9 mouse cellular contexts compared by ENCODE assay signal in genomic region chr10:45473143-45473484, GRCm38 (mm10). TPM values are rescaled to one million over a fixed set of nuclear protein-coding genes. Genes with fewer than 3 reads are reported as not detected.
A peak's percentile ranks its signal among the peaks of the same experiment; 100 is the strongest.
DNase-seq lines count a peak whose midpoint lies in the region; ATAC-seq lines count a peak whose summit lies in the region.
"Had no signal": no experiment of that assay in that cellular context is flagged by ENCODE, and none has a peak within 500 bp of the region (broad histone marks: within the 10 kb centered on the region; RNA-seq: fewer than 3 reads in every experiment).

No protein-coding gene starts in this region.

- peak overlapping the region; percentile 48 for H3K4me3 ChIP-seq in forebrain, embryonic 10.5 days
- H3K4me3 ChIP-seq in forebrain, embryonic 15.5 days: no peak overlapping the region
- H3K4me3 ChIP-seq in megakaryocyte, embryonic 14.5 days (replicated peaks): peak overlapping the region; percentile 94
- H3K4me3 ChIP-seq in limb, embryonic 10.5 days: peak overlapping the region; percentile 52
- H3K4me3 ChIP-seq in neural tube, embryonic 12.5 days: no peak overlapping the region; the same call in 1 of the 2 replicates
- H3K4me3 ChIP-seq in kidney, embryonic 14.5 days (ENCODE audit: low read length): no peak overlapping the region

- no peaks in the 10 kb centered on the region for H3K9me3 ChIP-seq in forebrain, embryonic 10.5 days
- no peaks in the 10 kb centered on the region for H3K9me3 ChIP-seq in forebrain, embryonic 15.5 days
- H3K9me3 ChIP-seq in megakaryocyte, embryonic 14.5 days: no peaks in the 10 kb centered on the region
- H3K9me3 ChIP-seq in limb, embryonic 10.5 days (replicated peaks): no peaks in the 10 kb centered on the region
- H3K9me3 ChIP-seq in neural tube, embryonic 12.5 days: no peaks in the 10 kb centered on the region
- H3K9me3 ChIP-seq in kidney, embryonic 14.5 days (ENCODE audit: control insufficient read depth, low read length): no peaks in the 10 kb centered on the region

- H3K36me3 ChIP-seq in forebrain, embryonic 10.5 days (replicated peaks): peaks cover 2% of the 10 kb centered on the region; the same call in 1 of the 2 replicates
- H3K36me3 ChIP-seq in forebrain, embryonic 15.5 days: no peaks in the 10 kb centered on the region
- H3K36me3 ChIP-seq in megakaryocyte, embryonic 14.5 days (replicated peaks; ENCODE audit: low read length): no peaks in the 10 kb centered on the region
- H3K36me3 ChIP-seq in limb, embryonic 10.5 days: no peaks in the 10 kb centered on the region
- no peaks in the 10 kb centered on the region for H3K36me3 ChIP-seq in neural tube, embryonic 12.5 days
- H3K36me3 ChIP-seq in kidney, embryonic 14.5 days (ENCODE audit: control insufficient read depth, insufficient read depth, low read length): no peaks in the 10 kb centered on the region

- ATAC-seq in forebrain, embryonic 15.5 days (replicated peaks): no peak
- no peak for ATAC-seq in megakaryocyte, adult 5-6 weeks (ENCODE audit: poor library complexity, severe bottlenecking)
- no peak for ATAC-seq in neural tube, embryonic 12.5 days (ENCODE audit: low FRiP score, low read depth)
- ATAC-seq in kidney, embryonic 14.5 days (ENCODE audit: low FRiP score, low TSS enrichment): no peak

- no peak overlapping the region for H3K9ac ChIP-seq in forebrain, embryonic 15.5 days (replicated peaks)
- H3K9ac ChIP-seq in neural tube, embryonic 12.5 days: no peak overlapping the region
- H3K9ac ChIP-seq in kidney, embryonic 14.5 days (ENCODE audit: low read depth, low read length): no peak overlapping the region

- H3K27me3 ChIP-seq in forebrain, embryonic 10.5 days (ENCODE audit: poor library complexity, severe bottlenecking): no peaks in the 10 kb centered on the region
- H3K27me3 ChIP-seq in forebrain, embryonic 15.5 days: peaks cover 36% of the 10 kb centered on the region
- no peaks in the 10 kb centered on the region for H3K27me3 ChIP-seq in megakaryocyte, embryonic 14.5 days (replicated peaks)
- H3K27me3 ChIP-seq in limb, embryonic 10.5 days (ENCODE audit: low read depth, poor library complexity, severe bottlenecking): no peaks in the 10 kb centered on the region
- 0 out of 2 replicates have a peak, but pooled peaks cover 7% of the 10 kb centered on the region for H3K27me3 ChIP-seq in neural tube, embryonic 12.5 days (replicated peaks)
- H3K27me3 ChIP-seq in kidney, embryonic 14.5 days (ENCODE audit: control insufficient read depth, insufficient read depth, low read length): peaks cover 30% of the 10 kb centered on the region

- H3K4me1 ChIP-seq in forebrain, embryonic 10.5 days: peaks cover 59% of the 10 kb centered on the region
- H3K4me1 ChIP-seq in forebrain, embryonic 15.5 days: peaks cover 17% of the 10 kb centered on the region
- peaks cover 24% of the 10 kb centered on the region for H3K4me1 ChIP-seq in megakaryocyte, embryonic 14.5 days
- H3K4me1 ChIP-seq in limb, embryonic 10.5 days: peaks cover 39% of the 10 kb centered on the region
- H3K4me1 ChIP-seq in neural tube, embryonic 12.5 days: peaks cover 14% of the 10 kb centered on the region
- H3K4me1 ChIP-seq in kidney, embryonic 14.5 days (ENCODE audit: control insufficient read depth, insufficient read depth, low read length): peaks cover 5% of the 10 kb centered on the region; the same call in 1 of the 2 replicates

- no peak overlapping the region for H3K4me2 ChIP-seq in forebrain, embryonic 15.5 days (replicated peaks)
- H3K4me2 ChIP-seq in neural tube, embryonic 12.5 days (replicated peaks): peak overlapping the region; percentile 61
- H3K4me2 ChIP-seq in kidney, embryonic 14.5 days (replicated peaks; ENCODE audit: low read depth, low read length): no peak overlapping the region

- peak; percentile 31 for DNase-seq in forebrain, embryonic 10.5 days (ENCODE audit: extremely low spot score, low spot score)
- DNase-seq in limb, embryonic 10.5 days (ENCODE audit: low spot score): peak; percentile 49
- DNase-seq in cerebellum, adult 11 months: no peak
- DNase-seq: cerebellum, adult 2 months had no signal

- peak overlapping the region; percentile 85 for H3K27ac ChIP-seq in forebrain, embryonic 10.5 days
- H3K27ac ChIP-seq in forebrain, embryonic 15.5 days (replicated peaks): no peak overlapping the region
- peak overlapping the region; percentile 89 for H3K27ac ChIP-seq in limb, embryonic 10.5 days
- H3K27ac ChIP-seq in neural tube, embryonic 12.5 days: no peak overlapping the region
- H3K27ac ChIP-seq in kidney, embryonic 14.5 days (ENCODE audit: low read depth, low read length): no peak overlapping the region

- WGBS in forebrain, embryonic 10.5 days: 5% methylated on average over 5 of the region's 5 CpGs
- 16% methylated on average over 5 of the region's 5 CpGs for WGBS in forebrain, embryonic 15.5 days
- 4% methylated on average over 5 of the region's 5 CpGs for WGBS in limb, embryonic 10.5 days
- WGBS in neural tube, embryonic 12.5 days: 8% methylated on average over 5 of the region's 5 CpGs
- WGBS in kidney, embryonic 14.5 days: 5% methylated on average over 5 of the region's 5 CpGs

RNA-seq across cellular contexts. Expression of gene Lin28b, which starts 13.1 kb away (rescaled TPM):
- 54.2 and 59.3 TPM in 2 replicates for polyA plus RNA-seq in forebrain, embryonic 10.5 days (2016; fragmentation: Nextera tagmentation; extraction: Ambion mirVana)
- polyA plus RNA-seq in forebrain, embryonic 15.5 days (2015; fragmentation: Nextera tagmentation; extraction: Ambion mirVana): 4.0 and 5.0 TPM in 2 replicates
- polyA plus RNA-seq in megakaryocyte, embryonic 14.5 days (2012; ENCODE audit: insufficient read depth, low replicate concordance): 0.48 TPM in 2 replicates
- total RNA-seq in megakaryocyte, adult 5-6 weeks (2015): not detected in 2 replicates
- not detected in 2 replicates for total RNA-seq in megakaryocyte, adult 5-6 weeks (2017)
- 44.7 and 59.5 TPM in 2 replicates for polyA plus RNA-seq in limb, embryonic 10.5 days (2016; fragmentation: Nextera tagmentation; extraction: Ambion mirVana)
- polyA plus RNA-seq in neural tube, embryonic 12.5 days (2016; fragmentation: Nextera tagmentation; extraction: Ambion mirVana): 11.8 and 14.0 TPM in 2 replicates
- 1.8 and 3.1 TPM in 2 replicates for polyA plus RNA-seq in kidney, embryonic 14.5 days (2014; fragmentation: Nextera tagmentation; extraction: Ambion mirVana)

Comparison
In these comparisons a context has a peak if more than half of its experiments do, and no peak if none do; other contexts are left out.
1. H3K27ac ChIP-seq: peak in forebrain, embryonic 10.5 days (single experiment) and limb, embryonic 10.5 days (single experiment); none in forebrain, embryonic 15.5 days (single experiment), neural tube, embryonic 12.5 days (single experiment) and kidney, embryonic 14.5 days (single experiment).
2. H3K4me3 ChIP-seq: peak in forebrain, embryonic 10.5 days (single experiment), megakaryocyte, embryonic 14.5 days (single experiment) and limb, embryonic 10.5 days (single experiment); none in forebrain, embryonic 15.5 days (single experiment), neural tube, embryonic 12.5 days (single experiment) and kidney, embryonic 14.5 days (single experiment).